Mouse (Mus musculus): ENCODE measurements around the gene Sncb. TPM values are rescaled to one million over a fixed set of nuclear protein-coding genes. Genes with fewer than 3 reads are reported as not detected.

The Sncb gene
- polyA plus RNA-seq, 1 experiment from 2014 or later = not detected

DNA sequence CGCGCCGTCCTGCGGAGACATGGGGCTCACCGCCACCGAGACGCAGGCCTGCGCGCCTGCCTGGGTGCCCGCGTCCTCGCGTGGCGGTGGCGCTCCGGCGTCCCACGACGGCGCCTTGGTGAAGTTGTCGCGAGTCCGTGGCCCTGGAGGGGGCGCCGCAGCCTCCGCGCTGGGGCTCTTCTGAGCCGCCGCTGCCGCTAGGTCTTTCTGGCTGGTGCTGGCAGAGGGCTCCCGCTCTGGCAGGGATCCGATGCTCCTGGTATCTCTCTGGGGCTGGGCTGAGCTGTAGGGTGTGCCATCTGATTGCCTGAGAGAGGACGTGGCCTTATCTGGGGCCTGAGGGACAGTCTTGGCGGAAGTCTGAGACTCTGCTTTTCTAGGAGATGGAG is 28.2 kb downstream of the Sncb start:
- H3K4me2 ChIP-seq = peak overlapping the region; percentile 74
- H3K4me1 ChIP-seq (replicated peaks) = peaks cover 13% of the 10 kb centered on the region
- H3K36me3 ChIP-seq = no peaks in the 10 kb centered on the region
- 3% methylated on average over 34 of the region's 34 CpGs for WGBS
- H3K9me3 ChIP-seq (replicated peaks) = no peaks in the 10 kb centered on the region
- no peak overlapping the region for H3K9ac ChIP-seq
- H3K4me3 ChIP-seq = peak overlapping the region; percentile 45
- no peak for ATAC-seq (replicated peaks; ENCODE audit: insufficient number of reproducible peaks, insufficient read depth, low FRiP score, low read depth)
- no peak overlapping the region for H3K27ac ChIP-seq
- peaks cover 82% of the 10 kb centered on the region for H3K27me3 ChIP-seq

DNA sequence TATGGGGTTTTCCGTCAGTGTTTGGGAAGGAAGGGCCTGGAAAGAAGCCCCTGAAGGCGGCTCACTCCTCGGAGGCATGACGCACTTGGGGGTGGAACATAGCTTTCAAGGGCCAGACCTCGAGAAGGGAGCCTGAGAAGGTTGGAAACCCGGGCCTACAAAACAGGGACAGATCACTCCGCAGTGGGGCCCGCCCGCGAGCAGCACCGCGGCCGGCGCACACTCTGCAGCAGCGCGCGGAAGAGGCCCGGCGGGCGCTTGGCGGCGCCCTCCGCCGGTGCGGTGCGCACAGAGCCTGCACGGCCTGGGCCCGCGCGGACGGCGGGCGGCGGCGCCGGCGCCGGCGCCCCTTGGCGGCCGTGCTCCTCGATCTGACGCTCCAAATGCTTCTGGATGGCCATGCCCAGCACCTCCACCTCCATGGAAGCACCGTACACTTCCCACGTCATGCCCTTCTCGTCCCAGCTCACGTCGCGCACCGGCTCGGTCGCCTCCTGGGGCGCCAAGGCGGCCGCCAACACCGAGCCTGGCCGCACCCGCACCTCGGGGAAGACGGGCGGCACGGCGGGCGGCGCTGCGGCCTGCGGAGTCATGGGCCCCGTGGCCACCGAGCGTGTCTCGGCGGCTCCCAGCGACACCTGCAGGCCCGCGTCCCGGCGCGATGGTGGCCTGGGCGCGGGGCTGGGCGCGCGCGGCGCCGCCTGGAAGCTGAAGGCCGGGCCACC is 28.7 kb downstream of the Sncb start:
- no peak overlapping the region for H3K27ac ChIP-seq
- H3K27me3 ChIP-seq = peaks cover 79% of the 10 kb centered on the region
- no peaks in the 10 kb centered on the region for H3K9me3 ChIP-seq (replicated peaks)
- H3K9ac ChIP-seq = no peak overlapping the region
- peaks cover 13% of the 10 kb centered on the region for H3K4me1 ChIP-seq (replicated peaks)
- 1% methylated on average over 86 of the region's 87 CpGs for WGBS
- ATAC-seq (replicated peaks; ENCODE audit: insufficient number of reproducible peaks, insufficient read depth, low FRiP score, low read depth) = no peak; the same call in 1 of the 2 replicates
- H3K4me3 ChIP-seq = peak overlapping the region; percentile 45
- H3K36me3 ChIP-seq = no peaks in the 10 kb centered on the region
- H3K4me2 ChIP-seq = peak overlapping the region; percentile 74

DNA sequence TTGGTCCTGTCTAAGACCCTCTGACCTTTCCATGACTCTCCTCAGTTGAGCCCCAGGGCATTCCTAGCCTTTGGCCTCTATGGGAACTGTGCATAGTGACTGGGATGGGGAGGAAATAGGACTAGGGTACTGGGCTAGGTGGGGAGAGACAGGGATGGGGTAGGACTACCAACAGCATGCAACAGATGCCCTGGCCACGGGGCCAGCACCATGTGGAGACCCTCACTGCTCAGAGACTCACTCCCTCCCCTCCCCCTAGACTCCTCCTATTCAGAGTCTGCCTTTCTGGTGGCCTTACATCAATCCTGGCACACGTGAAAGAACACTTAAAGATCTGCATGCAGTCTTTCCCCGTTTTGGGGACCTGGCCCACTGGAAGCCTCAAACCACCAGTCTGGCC is 29.5 kb downstream of the Sncb start:
- H3K27ac ChIP-seq = no peak overlapping the region

DNA sequence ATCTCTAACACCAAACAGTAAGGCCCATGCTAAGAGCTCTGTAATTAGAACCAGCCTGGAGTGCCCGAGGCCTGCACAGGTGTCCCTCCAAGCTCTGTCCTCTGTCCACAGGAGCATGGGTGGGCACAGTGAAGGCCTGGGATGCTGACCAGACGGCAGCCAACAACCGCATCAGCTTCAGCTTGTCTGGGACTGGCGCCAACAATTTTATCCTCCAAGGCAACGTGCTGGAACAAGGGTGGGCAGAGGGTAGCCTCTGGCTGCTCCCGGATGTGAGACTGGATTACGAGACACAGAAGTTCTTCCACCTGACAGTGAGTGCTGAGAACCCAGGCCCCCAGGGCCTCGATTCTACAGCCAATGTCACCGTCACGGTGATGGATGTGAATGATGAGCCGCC is 40.3 kb downstream of the Sncb start:
- H3K9ac ChIP-seq = no peak overlapping the region
- no peak overlapping the region for H3K27ac ChIP-seq
- no peak overlapping the region for H3K4me3 ChIP-seq
- WGBS = 36% methylated on average over 11 of the region's 11 CpGs
- ATAC-seq (replicated peaks; ENCODE audit: insufficient number of reproducible peaks, insufficient read depth, low FRiP score, low read depth) = no peak; the same call in 1 of the 2 replicates
- H3K9me3 ChIP-seq (replicated peaks) = no peaks in the 10 kb centered on the region
- peaks cover 10% of the 10 kb centered on the region for H3K27me3 ChIP-seq
- H3K4me1 ChIP-seq (replicated peaks) = no peaks in the 10 kb centered on the region
- H3K4me2 ChIP-seq = no peak overlapping the region
- H3K36me3 ChIP-seq = no peaks in the 10 kb centered on the region

More for the DNA sequence above, 29.5 kb downstream of the Sncb start:
- Histone ChIP-seq H3K27me3 (peaks cover 73% of the 10 kb centered on the region), H3K36me3 (no peaks in the 10 kb centered on the region), H3K4me1 (replicated peaks) (peaks cover 13% of the 10 kb centered on the region), H3K9me3 (replicated peaks) (no peaks in the 10 kb centered on the region), H3K9ac (no peak overlapping the region), H3K4me3 (no peak overlapping the region), H3K4me2 (peak overlapping the region; percentile 74)
- ATAC-seq (replicated peaks; ENCODE audit: insufficient number of reproducible peaks, insufficient read depth, low FRiP score, low read depth) = no peak
- WGBS = 24% methylated on average over 3 of the region's 3 CpGs

GRCm38 (mm10) chr13:54723143-54723542 is 43.3 kb downstream of the Sncb start:
- H3K36me3 ChIP-seq = no peaks in the 10 kb centered on the region
- H3K4me3 ChIP-seq = no peak overlapping the region
- no peaks in the 10 kb centered on the region for H3K9me3 ChIP-seq (replicated peaks)
- no peaks in the 10 kb centered on the region for H3K4me1 ChIP-seq (replicated peaks)
- WGBS = 87% methylated on average over 3 of the region's 3 CpGs
- H3K9ac ChIP-seq = no peak overlapping the region
- no peak overlapping the region for H3K27ac ChIP-seq
- H3K27me3 ChIP-seq = peaks cover 7% of the 10 kb centered on the region
- no peak overlapping the region for H3K4me2 ChIP-seq
- ATAC-seq (replicated peaks; ENCODE audit: insufficient number of reproducible peaks, insufficient read depth, low FRiP score, low read depth) = no peak

- H3K9ac ChIP-seq = no peak overlapping the region
- peaks cover 15% of the 10 kb centered on the region for H3K27me3 ChIP-seq
- H3K9me3 ChIP-seq (replicated peaks) = no peaks in the 10 kb centered on the region
- WGBS = 2% methylated on average over 5 of the region's 5 CpGs
- no peak for ATAC-seq (replicated peaks; ENCODE audit: insufficient number of reproducible peaks, insufficient read depth, low FRiP score, low read depth)
- H3K4me2 ChIP-seq = no peak overlapping the region
- no peaks in the 10 kb centered on the region for H3K36me3 ChIP-seq
- H3K4me1 ChIP-seq (replicated peaks) = no peaks in the 10 kb centered on the region
- no peak overlapping the region for H3K27ac ChIP-seq
- H3K4me3 ChIP-seq = no peak overlapping the region
Measured at GRCm38 (mm10) chr13:54716916-54717315, 49.5 kb downstream of the Sncb start.

DNA sequence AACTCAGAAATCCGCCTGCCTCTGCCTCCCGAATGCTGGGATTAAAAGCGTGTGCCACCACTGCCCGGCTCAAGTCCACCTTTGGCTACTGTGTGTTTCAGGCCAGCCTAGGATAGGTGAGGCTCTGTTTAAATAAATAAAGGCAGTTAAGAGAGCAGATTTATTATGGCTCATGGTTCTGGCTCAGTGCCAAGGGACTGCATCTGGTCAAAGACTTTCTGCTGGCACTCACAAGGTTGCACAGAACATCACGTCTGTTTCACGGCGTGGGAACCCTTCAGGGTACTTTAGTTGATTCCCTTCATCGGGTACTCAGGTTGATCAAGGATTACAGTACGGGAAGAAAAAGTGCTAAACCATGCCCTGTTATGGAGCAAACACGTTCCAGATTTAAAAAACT is 51.4 kb downstream of the Sncb start:
- H3K36me3 ChIP-seq = no peaks in the 10 kb centered on the region
- H3K4me2 ChIP-seq = no peak overlapping the region
- 62% methylated on average over 10 of the region's 10 CpGs for WGBS
- H3K27me3 ChIP-seq = peaks cover 15% of the 10 kb centered on the region
- H3K4me3 ChIP-seq = no peak overlapping the region
- no peaks in the 10 kb centered on the region for H3K9me3 ChIP-seq (replicated peaks)
- no peak overlapping the region for H3K9ac ChIP-seq
- no peak for ATAC-seq (replicated peaks; ENCODE audit: insufficient number of reproducible peaks, insufficient read depth, low FRiP score, low read depth)
- no peaks in the 10 kb centered on the region for H3K4me1 ChIP-seq (replicated peaks)
- H3K27ac ChIP-seq = no peak overlapping the region

- 42% methylated on average over 4 of the region's 4 CpGs for WGBS
- H3K27ac ChIP-seq = no peak overlapping the region
- no peaks in the 10 kb centered on the region for H3K4me1 ChIP-seq (replicated peaks)
- no peak overlapping the region for H3K4me2 ChIP-seq
- no peak overlapping the region for H3K9ac ChIP-seq
- H3K9me3 ChIP-seq (replicated peaks) = no peaks in the 10 kb centered on the region
- peaks cover 15% of the 10 kb centered on the region for H3K27me3 ChIP-seq
- ATAC-seq (replicated peaks; ENCODE audit: insufficient number of reproducible peaks, insufficient read depth, low FRiP score, low read depth) = no peak
- no peak overlapping the region for H3K4me3 ChIP-seq
- no peaks in the 10 kb centered on the region for H3K36me3 ChIP-seq
Measured at GRCm38 (mm10) chr13:54714393-54714792, 52.0 kb downstream of the Sncb start.

- Histone ChIP-seq H3K4me2 (no peak overlapping the region), H3K9ac (no peak overlapping the region), H3K4me1 (replicated peaks) (no peaks in the 10 kb centered on the region), H3K27ac (no peak overlapping the region), H3K9me3 (replicated peaks) (no peaks in the 10 kb centered on the region), H3K27me3 (peaks cover 8% of the 10 kb centered on the region), H3K36me3 (no peaks in the 10 kb centered on the region), H3K4me3 (no peak overlapping the region)
- ATAC-seq (replicated peaks; ENCODE audit: insufficient number of reproducible peaks, insufficient read depth, low FRiP score, low read depth) = no peak
- 64% methylated on average over 3 of the region's 3 CpGs for WGBS
Measured at GRCm38 (mm10) chr13:54710866-54711265, 55.5 kb downstream of the Sncb start.

Other genes starting within 250 kb of the Sncb start
- gene 4833439L19Rik, start 201.2 kb downstream of the Sncb start, polyA plus RNA-seq (2015; fragmentation: Nextera tagmentation; extraction: Ambion mirVana) = 111 and 124 TPM in 2 replicates
- gene Arl10, start 191.6 kb downstream of the Sncb start, polyA plus RNA-seq (2015; fragmentation: Nextera tagmentation; extraction: Ambion mirVana) = 16.4 and 21.1 TPM in 2 replicates
- 45.5 and 52.0 TPM in 2 replicates for gene Nop16, start 176.5 kb downstream of the Sncb start, polyA plus RNA-seq (2015; fragmentation: Nextera tagmentation; extraction: Ambion mirVana)
- 246 and 315 TPM in 2 replicates for gene Higd2a, start 176.4 kb downstream of the Sncb start, polyA plus RNA-seq (2015; fragmentation: Nextera tagmentation; extraction: Ambion mirVana)
- gene Cltb, start 155.3 kb downstream of the Sncb start, polyA plus RNA-seq (2015; fragmentation: Nextera tagmentation; extraction: Ambion mirVana) = 47.1 and 55.7 TPM in 2 replicates
- gene Faf2, start 144.8 kb downstream of the Sncb start, polyA plus RNA-seq (2015; fragmentation: Nextera tagmentation; extraction: Ambion mirVana) = 38.3 and 48.9 TPM in 2 replicates
- gene Rnf44, start 72.7 kb downstream of the Sncb start, polyA plus RNA-seq (2015; fragmentation: Nextera tagmentation; extraction: Ambion mirVana) = 48.8 and 52.9 TPM in 2 replicates
- 0.04 and 0.06 TPM in 2 replicates for gene Cdhr2, start 65.1 kb downstream of the Sncb start, polyA plus RNA-seq (2015; fragmentation: Nextera tagmentation; extraction: Ambion mirVana)
- 0.05 and 0.32 TPM in 2 replicates for gene Gprin1, start 16.7 kb downstream of the Sncb start, polyA plus RNA-seq (2015; fragmentation: Nextera tagmentation; extraction: Ambion mirVana)
- gene Eif4e1b, start 17.4 kb upstream of the Sncb start, polyA plus RNA-seq (2015; fragmentation: Nextera tagmentation; extraction: Ambion mirVana) = not detected in 2 replicates
- gene Tspan17, start 22.8 kb upstream of the Sncb start, polyA plus RNA-seq (2015; fragmentation: Nextera tagmentation; extraction: Ambion mirVana) = 4.4 and 7.3 TPM in 2 replicates
- gene Unc5a, start 182.8 kb upstream of the Sncb start, polyA plus RNA-seq (2015; fragmentation: Nextera tagmentation; extraction: Ambion mirVana) = 1.3 and 2.8 TPM in 2 replicates

Data from heart, embryonic 15.5 days (tissue).